Mouse (Mus musculus) natural killer cell, adult 2 months (primary cell): Measurements from ENCODE around the gene Abhd16a.

ENCODE experiments used
- DNase-seq, 2 experiments: peaks; one replicate each; pipeline ENCODE4 v3.0.0; 2022; ENCODE audit warnings: low spot score in 2 of 2

The Abhd16a gene

GRCm38 (mm10) chr17:35147922-35148639, 59.0 kb downstream of the Abhd16a start:
- DNase-seq, result no peak

GRCm38 (mm10) chr17:35152121-35152520, 63.1 kb downstream of the Abhd16a start:
- no peak for DNase-seq
